Mouse (Mus musculus) left cerebral cortex, adult 2 months (tissue): ENCODE data around the gene Etfb. TPM values are rescaled to one million over a fixed set of nuclear protein-coding genes. Genes with fewer than 3 reads are reported as not detected.

Experiments used
- DNase-seq, 2 experiments: peaks; one replicate each; pipeline ENCODE4 v3.0.0; 2021 to 2022; ENCODE audit warnings: low spot score in 2 of 2, mixed read lengths in 1 of 2; ENCODE audit errors: extremely low spot score in 1 of 2
- H3K27ac ChIP-seq: fragments of 200-600 bp; 2 replicates; pipeline ENCODE4 v1.8.1; 2022
- H3K4me3 ChIP-seq: fragments of 200-600 bp; 2 replicates; pipeline ENCODE4 v1.8.1; 2022
- CTCF ChIP-seq: fragments of 200-600 bp; IDR thresholded peaks from 2 replicates; pipeline ENCODE4 v1.8.1; 2022; ENCODE audit warnings: antibody characterized with exemption, mild to moderate bottlenecking, moderate library complexity
- intact Hi-C: fragments of 180-260 bp; cut with DNase I; formaldehyde crosslinking; loops from one replicate; pipeline ENCODE4 v1.15.1; 2025
- total RNA-seq, 2 experiments: library from RNA; stranded (reverse); gene quantifications; 2 replicates each; pipeline ENCODE4 v1.2.3; 2021

Gene Etfb
- total RNA-seq, 2 experiments from 2014 or later, result 58.2 TPM

- no peak overlapping the region for H3K4me3 ChIP-seq
- intact Hi-C loops, result no loop called here
- DNase-seq, result no peak
- H3K27ac ChIP-seq, result no peak overlapping the region
- TF ChIP-seq CTCF, result peak; percentile 11
These were observed 8.7 kb downstream of the Etfb start for GRCm38 (mm10) chr7:43452609-43453008.

- Histone ChIP-seq H3K27ac (no peak overlapping the region), H3K4me3 (no peak overlapping the region)
- intact Hi-C loops, result no loop called here
- DNase-seq, result no peak
- TF ChIP-seq CTCF, result no peak
These were observed 9.9 kb downstream of the Etfb start for GRCm38 (mm10) chr7:43453599-43454355.

GRCm38 (mm10) chr7:43454371-43454770, 10.5 kb downstream of the Etfb start:
- DNase-seq, result no peak
- Histone ChIP-seq H3K4me3 (no peak overlapping the region), H3K27ac (no peak overlapping the region)
- intact Hi-C loops, result no loop called here
- TF ChIP-seq CTCF, result no peak

GRCm38 (mm10) chr7:43462851-43463250, 19.0 kb downstream of the Etfb start, which contains the start of gene Vsig10l:
Gene Vsig10l, plus strand, starts transcription at chr7:43463151.
- TF ChIP-seq CTCF, result no peak
- intact Hi-C loops, result no loop called here

GRCm38 (mm10) chr7:43463976-43464375, 20.1 kb downstream of the Etfb start:
- Histone ChIP-seq H3K4me3 (no peak overlapping the region), H3K27ac (no peak overlapping the region)
- DNase-seq, result no peak
- no peak for TF ChIP-seq CTCF
- intact Hi-C loops, result no loop called here

More at GRCm38 (mm10) chr7:43462851-43463250, 19.0 kb downstream of the Etfb start, which contains the start of gene Vsig10l:
- Histone ChIP-seq H3K4me3 (no peak within 1 kb of the TSS), H3K27ac (no peak within 1 kb of the TSS)
- DNase-seq, result no peak

GRCm38 (mm10) chr7:43464864-43465343, 21.0 kb downstream of the Etfb start:
- H3K27ac ChIP-seq, result no peak overlapping the region
- no peak for DNase-seq
- intact Hi-C loops, result no loop called here
- H3K4me3 ChIP-seq, result peak overlapping the region; percentile 34
- TF ChIP-seq CTCF, result peak; percentile 34; the same call in 1 of the 2 replicates

- no peak; the same call in none of the 2 replicates for TF ChIP-seq CTCF
- intact Hi-C loops, result loop anchor here (1.0 kb wide), 2 partner anchors 30 to 42 kb away; no protein-coding TSS in a partner anchor
- no peak overlapping the region for H3K27ac ChIP-seq
- peak; percentile 65 to 76 for DNase-seq
- H3K4me3 ChIP-seq, result peak overlapping the region; percentile 34
These were observed 21.6 kb downstream of the Etfb start for GRCm38 (mm10) chr7:43465344-43466098.

- peak; percentile 91 for TF ChIP-seq CTCF
- peak; percentile 78 to 80 for DNase-seq
- intact Hi-C loops, result loop anchor here (1.0 kb wide), 2 partner anchors 29 to 43 kb away; no protein-coding TSS in a partner anchor
- Histone ChIP-seq H3K27ac (no peak overlapping the region), H3K4me3 (peak overlapping the region; percentile 34)
These were observed 22.3 kb downstream of the Etfb start for GRCm38 (mm10) chr7:43466099-43466694.

GRCm38 (mm10) chr7:43470373-43470772, 26.5 kb downstream of the Etfb start:
- intact Hi-C loops, result loop anchor here (1.0 kb wide), 1 partner anchor 25 kb away; no protein-coding TSS in a partner anchor
- Histone ChIP-seq H3K27ac (no peak overlapping the region), H3K4me3 (no peak overlapping the region)
- peak; percentile 60 for TF ChIP-seq CTCF
- DNase-seq, result no peak

- DNase-seq, result no peak
- no peak; the same call in 1 of the 2 replicates for TF ChIP-seq CTCF
- intact Hi-C loops, result no loop called here
- Histone ChIP-seq H3K4me3 (no peak overlapping the region), H3K27ac (no peak overlapping the region)
These were observed 31.8 kb downstream of the Etfb start for GRCm38 (mm10) chr7:43475706-43476105.

GRCm38 (mm10) chr7:43476376-43476775, 32.5 kb downstream of the Etfb start:
- intact Hi-C loops, result no loop called here
- TF ChIP-seq CTCF, result no peak
- Histone ChIP-seq H3K27ac (no peak overlapping the region), H3K4me3 (no peak overlapping the region)
- DNase-seq, result no peak
